9 mouse cellular contexts compared by ENCODE assay signal in genomic region chr4:100321758-100322157, GRCm38 (mm10).
DNase-seq lines count a peak whose midpoint lies in the region; ATAC-seq lines count a peak whose summit lies in the region.
"Had no signal": no experiment of that assay in that cellular context is flagged by ENCODE, and none has a peak within 500 bp of the region (broad histone marks: within the 10 kb centered on the region; RNA-seq: fewer than 3 reads in every experiment).

No protein-coding gene starts in this region.

- H3K27me3 ChIP-seq in neural tube, embryonic 15.5 days (replicated peaks) = no peaks in the 10 kb centered on the region
- H3K27me3 ChIP-seq in limb, embryonic 13.5 days = peaks cover 25% of the 10 kb centered on the region
- H3K27me3 ChIP-seq in stomach, embryonic 16.5 days (ENCODE audit: control insufficient read depth, insufficient read depth, low read length) = no peaks in the 10 kb centered on the region
- no peaks in the 10 kb centered on the region for H3K27me3 ChIP-seq in midbrain, embryonic 15.5 days (replicated peaks)

- H3K4me1 ChIP-seq in neural tube, embryonic 15.5 days = no peaks in the 10 kb centered on the region
- H3K4me1 ChIP-seq in limb, embryonic 13.5 days = peaks cover 17% of the 10 kb centered on the region
- peaks cover 13% of the 10 kb centered on the region; the same call in 1 of the 2 replicates for H3K4me1 ChIP-seq in stomach, embryonic 16.5 days (ENCODE audit: control insufficient read depth, insufficient read depth, low read length)
- H3K4me1 ChIP-seq in midbrain, embryonic 15.5 days = no peaks in the 10 kb centered on the region

- DNase-seq in neural tube, embryonic 10.5 days (ENCODE audit: extremely low spot score, low spot score) = peak; percentile 32
- DNase-seq in cerebellum, postnatal 14 days = peak; percentile 18 to 21
- no peak for DNase-seq in thymus, postnatal 4 days
- DNase-seq in left cerebral cortex, postnatal 10 days (ENCODE audit: extremely low spot score in 1 of 2, low spot score in 2 of 2) = no peak

- H3K4me2 ChIP-seq in neural tube, embryonic 15.5 days = no peak overlapping the region
- H3K4me2 ChIP-seq in limb, embryonic 13.5 days (replicated peaks) = no peak overlapping the region
- H3K4me2 ChIP-seq in stomach, embryonic 16.5 days (ENCODE audit: low read depth, low read length) = no peak overlapping the region
- no peak overlapping the region for H3K4me2 ChIP-seq in midbrain, embryonic 15.5 days

- no peaks in the 10 kb centered on the region for H3K36me3 ChIP-seq in neural tube, embryonic 15.5 days
- no peaks in the 10 kb centered on the region for H3K36me3 ChIP-seq in limb, embryonic 13.5 days
- no peaks in the 10 kb centered on the region for H3K36me3 ChIP-seq in stomach, embryonic 16.5 days (ENCODE audit: control insufficient read depth, insufficient read depth, low read length)
- H3K36me3 ChIP-seq in midbrain, embryonic 15.5 days (replicated peaks) = no peaks in the 10 kb centered on the region

- H3K4me3 ChIP-seq in neural tube, embryonic 15.5 days (replicated peaks) = no peak overlapping the region
- no peak overlapping the region for H3K4me3 ChIP-seq in limb, embryonic 13.5 days
- no peak overlapping the region for H3K4me3 ChIP-seq in stomach, embryonic 16.5 days (replicated peaks; ENCODE audit: low read length)
- H3K4me3 ChIP-seq in midbrain, embryonic 15.5 days = no peak overlapping the region

- WGBS in neural tube, embryonic 15.5 days = 63% methylated on average over 6 of the region's 6 CpGs
- WGBS in limb, embryonic 13.5 days = 37% methylated on average over 6 of the region's 6 CpGs
- 26% methylated on average over 6 of the region's 6 CpGs for WGBS in stomach, embryonic 16.5 days
- WGBS in midbrain, embryonic 15.5 days = 81% methylated on average over 6 of the region's 6 CpGs

- intact Hi-C loops in left cerebral cortex, postnatal 10 days (cut with DNase I) = no loop called here

- ATAC-seq in neural tube, embryonic 15.5 days (ENCODE audit: low FRiP score) = no peak
- ATAC-seq in limb, embryonic 13.5 days (ENCODE audit: low FRiP score, low read depth) = peak; percentile 54
- peak; percentile 81 for ATAC-seq in stomach, embryonic 16.5 days (ENCODE audit: insufficient read depth, low FRiP score)
- ATAC-seq in midbrain, embryonic 15.5 days (replicated peaks) = no peak

- no peaks in the 10 kb centered on the region for H3K9me3 ChIP-seq in neural tube, embryonic 15.5 days (replicated peaks)
- H3K9me3 ChIP-seq in limb, embryonic 13.5 days = no peaks in the 10 kb centered on the region; the same call in 1 of the 2 replicates
- no peaks in the 10 kb centered on the region for H3K9me3 ChIP-seq in stomach, embryonic 16.5 days (replicated peaks; ENCODE audit: control insufficient read depth, low read length)
- H3K9me3 ChIP-seq in midbrain, embryonic 15.5 days = no peaks in the 10 kb centered on the region

- H3K27ac ChIP-seq in neural tube, embryonic 15.5 days (replicated peaks) = no peak overlapping the region
- H3K27ac ChIP-seq in limb, embryonic 13.5 days = peak overlapping the region; percentile 56; the same call in 1 of the 2 replicates
- H3K27ac ChIP-seq in stomach, embryonic 16.5 days (ENCODE audit: low read length) = peak overlapping the region; percentile 12
- H3K27ac ChIP-seq in midbrain, embryonic 15.5 days = no peak overlapping the region
- H3K27ac ChIP-seq: liver, embryonic 14.5 days had no signal

- H3K9ac ChIP-seq in neural tube, embryonic 15.5 days (replicated peaks) = no peak overlapping the region
- no peak overlapping the region for H3K9ac ChIP-seq in limb, embryonic 13.5 days
- H3K9ac ChIP-seq in stomach, embryonic 16.5 days (ENCODE audit: low read length) = no peak overlapping the region
- H3K9ac ChIP-seq in midbrain, embryonic 15.5 days = no peak overlapping the region
- H3K9ac ChIP-seq: liver, embryonic 14.5 days had no signal

Comparison
In these comparisons a context has a peak if more than half of its experiments do, and no peak if none do; other contexts are left out.
1. DNase-seq: peak in neural tube, embryonic 10.5 days (single experiment) and cerebellum, postnatal 14 days (2 of 2); none in thymus, postnatal 4 days (single experiment) and left cerebral cortex, postnatal 10 days (0 of 2).
2. ATAC-seq: peak in limb, embryonic 13.5 days (single experiment) and stomach, embryonic 16.5 days (single experiment); none in neural tube, embryonic 15.5 days (single experiment) and midbrain, embryonic 15.5 days (single experiment).
3. H3K27ac ChIP-seq: peak in limb, embryonic 13.5 days (single experiment) and stomach, embryonic 16.5 days (single experiment); none in neural tube, embryonic 15.5 days (single experiment) and midbrain, embryonic 15.5 days (single experiment).